Mouse (Mus musculus) intestine, postnatal 0 days (tissue): ENCODE results near the gene Fosl1. TPM values are rescaled to one million over a fixed set of nuclear protein-coding genes. Genes with fewer than 3 reads are reported as not detected.

Experiments
- ATAC-seq: fragments of 200-750 bp; cut with Nextera tagmentation; 2 replicates; pipeline ENCODE4 v1.8.0; 2017; ENCODE audit warnings: mild to moderate bottlenecking, moderate TSS enrichment, moderate library complexity
- H3K27ac ChIP-seq: fragments of 300-500 bp; sonication (generic); 2 replicates; pipeline ENCODE4 v1.5.1; 2014; ENCODE audit warnings: mild to moderate bottlenecking, low read depth, low read length, moderate library complexity
- H3K27me3 ChIP-seq: fragments of 300-500 bp; sonication (generic); replicated peaks from 2 replicates; pipeline ENCODE4 v1.6.1; 2014; ENCODE audit warnings: low read length, mixed read lengths; ENCODE audit not compliant: control insufficient read depth, insufficient read depth
- H3K36me3 ChIP-seq: fragments of 300-500 bp; sonication (generic); 2 replicates; pipeline ENCODE4 v1.6.1; 2014; ENCODE audit warnings: mild to moderate bottlenecking, moderate library complexity; ENCODE audit not compliant: control insufficient read depth, insufficient read depth
- H3K4me1 ChIP-seq: fragments of 300-500 bp; sonication (generic); replicated peaks from 2 replicates; pipeline ENCODE4 v1.6.1; 2014; ENCODE audit warnings: antibody characterized with exemption, low read length, mixed read lengths; ENCODE audit not compliant: control insufficient read depth, insufficient read depth
- H3K4me2 ChIP-seq: fragments of 300-500 bp; sonication (generic); replicated peaks from 2 replicates; pipeline ENCODE4 v1.6.1; 2014; ENCODE audit warnings: low read depth, mild to moderate bottlenecking, moderate library complexity
- H3K4me3 ChIP-seq: fragments of 300-500 bp; sonication (generic); 2 replicates; pipeline ENCODE4 v1.5.1; 2014; ENCODE audit warnings: low read depth, low read length
- H3K9ac ChIP-seq: fragments of 300-500 bp; sonication (generic); 2 replicates; pipeline ENCODE4 v1.6.1; 2014; ENCODE audit warnings: mild to moderate bottlenecking, low read depth, low read length
- H3K9me3 ChIP-seq: fragments of 300-500 bp; sonication (generic); 2 replicates; pipeline ENCODE4 v1.6.1; 2016; ENCODE audit warnings: mixed run types; ENCODE audit not compliant: control insufficient read depth
- CTCF ChIP-seq: sonication (generic); IDR thresholded peaks from 2 replicates; pipeline ENCODE4 v1.5.1; 2016; ENCODE audit warnings: low read depth, mild to moderate bottlenecking, control low read depth, antibody characterized with exemption, moderate library complexity
- WGBS: fragments of 180-500 bp; shearing (Covaris S2); extraction: QIAGEN DNeasy Blood & Tissue Kit; methylation state at CpG from one replicate; pipeline ENCODE4 v1.1.7; 2014; 5-methylcytosine and 5-hydroxymethylcytosine counted together
- polyA plus RNA-seq: library from polyadenylated mRNA; unstranded; fragments of >200 nt; fragmentation: Nextera tagmentation; extraction: Ambion mirVana; gene quantifications from 2 replicates; pipeline ENCODE4 v1.2.1, GENCODE M21; 2015

Gene Fosl1
- polyA plus RNA-seq, 1 experiment from 2014 or later, result not detected

DNA sequence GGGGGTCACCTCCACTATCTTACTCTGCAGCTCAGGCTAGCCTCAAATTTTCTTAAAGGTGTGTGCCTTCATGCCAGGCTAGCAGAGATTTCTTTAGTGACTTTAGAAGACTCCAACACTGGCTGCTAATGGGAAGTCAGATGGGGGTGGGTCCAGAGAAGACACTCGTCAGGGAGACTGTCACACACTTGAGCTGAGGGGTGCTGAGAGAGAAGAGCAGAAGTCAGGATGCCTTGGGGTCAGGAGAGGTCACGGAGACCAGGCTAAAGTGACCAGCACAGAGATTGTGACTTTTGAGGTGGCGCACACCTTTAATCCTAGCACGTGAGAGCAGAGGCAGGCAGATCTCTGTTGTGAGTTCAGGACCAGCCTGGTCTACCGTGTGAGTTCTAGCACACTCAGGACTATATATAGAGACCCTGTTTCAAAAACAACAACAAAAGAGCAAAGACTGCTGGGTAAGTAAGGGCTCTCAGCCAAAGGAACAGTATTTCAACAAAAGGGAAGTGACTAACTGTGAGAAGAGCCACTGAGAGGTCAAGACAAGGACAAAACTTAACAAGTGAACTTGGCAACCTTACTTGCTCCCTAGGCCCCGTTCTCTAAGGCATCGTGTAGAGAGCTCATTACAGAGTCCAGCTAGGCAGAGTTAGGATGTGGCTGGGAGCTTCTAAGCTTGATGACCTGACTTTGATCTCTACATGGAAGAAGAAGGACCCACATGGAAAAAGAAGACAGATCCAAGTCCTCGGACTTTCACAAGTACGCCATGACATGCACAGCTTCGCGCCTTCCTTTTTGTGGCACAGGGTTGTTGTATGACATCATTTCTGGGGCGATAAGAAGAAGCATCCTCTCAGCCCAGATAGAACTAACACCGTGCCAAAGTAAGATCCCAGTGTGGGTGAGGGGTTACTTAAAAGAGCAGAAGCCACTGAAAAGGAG is 39.0 kb upstream of the Fosl1 start:
- Histone ChIP-seq H3K27me3 (no peaks in the 10 kb centered on the region), H3K4me2 (peak overlapping the region; percentile 76; the same call in 1 of the 2 replicates), H3K36me3 (no peaks in the 10 kb centered on the region), H3K27ac (peak overlapping the region; percentile 3; the same call in 1 of the 2 replicates), H3K9ac (peak overlapping the region; percentile 17; the same call in 1 of the 2 replicates), H3K4me1 (no peaks in the 10 kb centered on the region), H3K4me3 (0 out of 2 replicates have a peak overlapping the region, but pooled peaks have one; percentile 57), H3K9me3 (no peaks in the 10 kb centered on the region)
- 82% methylated on average over 13 of the region's 13 CpGs for WGBS
- no peak for ATAC-seq
- TF ChIP-seq CTCF, result no peak

- H3K27ac ChIP-seq, result no peak overlapping the region
- no peaks in the 10 kb centered on the region for H3K27me3 ChIP-seq
- H3K4me1 ChIP-seq, result no peaks in the 10 kb centered on the region
- no peak overlapping the region for H3K4me3 ChIP-seq
- no peaks in the 10 kb centered on the region for H3K36me3 ChIP-seq
- ATAC-seq, result no peak
- no peak overlapping the region for H3K4me2 ChIP-seq
- no peaks in the 10 kb centered on the region for H3K9me3 ChIP-seq
- WGBS, result 77% methylated on average over 5 of the region's 5 CpGs
- no peak overlapping the region for H3K9ac ChIP-seq
- TF ChIP-seq CTCF, result no peak
Observed at GRCm38 (mm10) chr19:5409068-5409467, 38.3 kb upstream of the Fosl1 start.

DNA sequence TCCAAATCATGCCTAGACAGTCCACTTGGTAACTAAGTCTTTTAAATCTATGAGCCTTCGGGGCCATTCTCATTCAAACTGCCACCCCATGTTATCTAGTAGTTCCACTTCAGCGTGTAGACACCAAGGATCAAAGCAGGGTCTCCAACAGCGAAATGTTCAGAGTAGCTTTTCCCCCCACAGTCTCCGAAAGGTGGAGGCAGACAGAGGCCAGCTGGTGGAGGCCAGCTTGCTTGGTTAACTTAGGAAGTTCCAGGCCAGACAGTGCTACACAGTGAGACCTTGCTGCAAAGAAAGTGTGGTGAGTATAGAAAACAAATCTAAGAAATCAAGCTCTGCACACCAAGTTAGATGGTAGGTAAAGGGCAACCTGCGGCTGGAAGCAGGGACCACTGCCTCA is 36.7 kb upstream of the Fosl1 start:
- no peak for TF ChIP-seq CTCF
- no peak overlapping the region for H3K4me3 ChIP-seq
- no peaks in the 10 kb centered on the region for H3K4me1 ChIP-seq
- no peak overlapping the region for H3K4me2 ChIP-seq
- ATAC-seq, result no peak
- WGBS, result 88% methylated on average over 5 of the region's 5 CpGs
- no peak overlapping the region for H3K9ac ChIP-seq
- H3K27me3 ChIP-seq, result no peaks in the 10 kb centered on the region
- H3K27ac ChIP-seq, result no peak overlapping the region
- no peaks in the 10 kb centered on the region for H3K9me3 ChIP-seq
- no peaks in the 10 kb centered on the region for H3K36me3 ChIP-seq

- WGBS, result 72% methylated on average over 5 of the region's 5 CpGs
- H3K27me3 ChIP-seq, result no peaks in the 10 kb centered on the region
- H3K4me1 ChIP-seq, result no peaks in the 10 kb centered on the region
- H3K4me2 ChIP-seq, result no peak overlapping the region
- no peaks in the 10 kb centered on the region for H3K36me3 ChIP-seq
- H3K4me3 ChIP-seq, result no peak overlapping the region
- ATAC-seq, result no peak
- H3K9me3 ChIP-seq, result no peaks in the 10 kb centered on the region
- H3K27ac ChIP-seq, result no peak overlapping the region
- no peak for TF ChIP-seq CTCF
- no peak overlapping the region for H3K9ac ChIP-seq
Observed at GRCm38 (mm10) chr19:5411961-5412360, 35.4 kb upstream of the Fosl1 start.

- Histone ChIP-seq H3K4me2 (no peak overlapping the region), H3K27ac (no peak overlapping the region), H3K4me3 (no peak overlapping the region), H3K9me3 (no peaks in the 10 kb centered on the region), H3K27me3 (no peaks in the 10 kb centered on the region), H3K9ac (no peak overlapping the region), H3K36me3 (0 out of 2 replicates have a peak, but pooled peaks cover 9% of the 10 kb centered on the region), H3K4me1 (no peaks in the 10 kb centered on the region)
- 81% methylated on average over 4 of the region's 4 CpGs for WGBS
- no peak for ATAC-seq
- no peak for TF ChIP-seq CTCF
Observed at GRCm38 (mm10) chr19:5413840-5414239, 33.5 kb upstream of the Fosl1 start.

GRCm38 (mm10) chr19:5414534-5414957 is 32.8 kb upstream of the Fosl1 start:
- no peak overlapping the region for H3K4me2 ChIP-seq
- H3K4me1 ChIP-seq, result no peaks in the 10 kb centered on the region
- H3K27ac ChIP-seq, result no peak overlapping the region
- no peak overlapping the region for H3K9ac ChIP-seq
- no peak for TF ChIP-seq CTCF
- H3K9me3 ChIP-seq, result no peaks in the 10 kb centered on the region
- WGBS, result 74% methylated on average over 2 of the region's 2 CpGs
- no peak for ATAC-seq
- H3K27me3 ChIP-seq, result no peaks in the 10 kb centered on the region
- no peak overlapping the region for H3K4me3 ChIP-seq
- H3K36me3 ChIP-seq, result peaks cover 11% of the 10 kb centered on the region; the same call in 1 of the 2 replicates
